Mouse (Mus musculus): ENCODE measurements around the gene Tubb4b. TPM values are rescaled to one million over a fixed set of nuclear protein-coding genes. Genes with fewer than 3 reads are reported as not detected.

The Tubb4b gene
- total and polyA plus RNA-seq, 3 experiments: 183 to 1,037 (median 979) TPM

GRCm38 (mm10) chr2:25225811-25226379, 1.4 kb upstream of the Tubb4b start:
- peak overlapping the region; percentile 58 to 93 for H3K4me3 ChIP-seq (ENCODE audit: control insufficient read depth in 1 of 2, insufficient read depth in 1 of 2, low read depth in 2 of 2, low read length in 2 of 2)
- TF ChIP-seq ZKSCAN1 (IDR thresholded peaks at IDR 0.05; ENCODE audit: low read depth, low read length): no peak
- TF ChIP-seq MAX (IDR thresholded peaks at IDR 0.05; ENCODE audit: low read length): no peak
- TF ChIP-seq ZNF384 (IDR thresholded peaks at IDR 0.05; ENCODE audit: low read depth, low read length): no peak
- no peak for TF ChIP-seq JUND (IDR thresholded peaks at IDR 0.05; ENCODE audit: low read depth, low read length)
- no peak for TF ChIP-seq CTCF (IDR thresholded peaks at IDR 0.05 in 2 of 3, conservative IDR thresholded peaks at IDR 0.05 in 1 of 3; ENCODE audit: control insufficient read depth in 1 of 3, insufficient read depth in 1 of 3, low read depth in 2 of 3, low read length in 3 of 3, poor library complexity in 1 of 3, severe bottlenecking in 1 of 3)
- no peak for TF ChIP-seq TCF12 (IDR thresholded peaks at IDR 0.05; ENCODE audit: low read depth, low read length)
- TF ChIP-seq GABPA (IDR thresholded peaks at IDR 0.05; ENCODE audit: low read depth, low read length): no peak
- no peak for TF ChIP-seq USF2 (IDR thresholded peaks at IDR 0.05; ENCODE audit: borderline replicate concordance in 1 of 2, insufficient read depth in 1 of 2, low read depth in 1 of 2, low read length in 2 of 2)
- TF ChIP-seq USF1 (IDR thresholded peaks at IDR 0.05; ENCODE audit: low read depth, low read length): no peak
- no peak for TF ChIP-seq ETS1 (IDR thresholded peaks at IDR 0.05; ENCODE audit: low read depth, low read length)
- TF ChIP-seq POLR2A (IDR thresholded peaks at IDR 0.05; ENCODE audit: control insufficient read depth in 1 of 2, insufficient read depth in 1 of 2, low read depth in 1 of 2, low read length in 2 of 2, poor library complexity in 1 of 2): no peak
- no peak for TF ChIP-seq MYC (IDR thresholded peaks at IDR 0.05; ENCODE audit: low read depth, low read length)
- no peak for TF ChIP-seq GATA1 (IDR thresholded peaks at IDR 0.05; ENCODE audit: low read depth, low read length)
- no peak for TF ChIP-seq ELF1 (IDR thresholded peaks at IDR 0.05; ENCODE audit: low read depth, low read length)
- TF ChIP-seq TAL1 (IDR thresholded peaks at IDR 0.05; ENCODE audit: low read length): no peak
- no peak for TF ChIP-seq MEF2A (IDR thresholded peaks at IDR 0.05; ENCODE audit: extremely low read depth, insufficient replicate concordance, low read depth, low read length, poor library complexity, severe bottlenecking)
- TF ChIP-seq MXI1 (IDR thresholded peaks at IDR 0.05; ENCODE audit: low read depth, low read length): no peak
- H3K27ac ChIP-seq (ENCODE audit: control insufficient read depth, low read depth, low read length): peak overlapping the region; percentile 100
- H3K4me1 ChIP-seq (ENCODE audit: control insufficient read depth in 1 of 2, insufficient read depth in 2 of 2, low read length in 2 of 2): peaks cover 6 to 18% of the 10 kb centered on the region in 2 experiments; a peak in 3 of 4 replicates
- peak overlapping the region; percentile 99 for H3K9ac ChIP-seq (ENCODE audit: control insufficient read depth, low read depth, low read length, poor library complexity, severe bottlenecking)
- no peaks in the 10 kb centered on the region for H3K9me3 ChIP-seq (replicated peaks; ENCODE audit: insufficient read depth, low read length)
- DNase-seq (ENCODE audit: low read depth, low spot score): no peak
- H3K36me3 ChIP-seq (ENCODE audit: control insufficient read depth in 1 of 2, insufficient read depth in 2 of 2, low read length in 2 of 2): peaks cover 6 to 8% of the 10 kb centered on the region in 2 experiments
- no peaks in the 10 kb centered on the region for H3K27me3 ChIP-seq (ENCODE audit: control insufficient read depth in 1 of 2, insufficient read depth in 2 of 2, low read length in 2 of 2)
- peaks cover 17% of the 10 kb centered on the region for H3K79me2 ChIP-seq (ENCODE audit: control insufficient read depth, insufficient read depth, low read length, poor library complexity)

DNA sequence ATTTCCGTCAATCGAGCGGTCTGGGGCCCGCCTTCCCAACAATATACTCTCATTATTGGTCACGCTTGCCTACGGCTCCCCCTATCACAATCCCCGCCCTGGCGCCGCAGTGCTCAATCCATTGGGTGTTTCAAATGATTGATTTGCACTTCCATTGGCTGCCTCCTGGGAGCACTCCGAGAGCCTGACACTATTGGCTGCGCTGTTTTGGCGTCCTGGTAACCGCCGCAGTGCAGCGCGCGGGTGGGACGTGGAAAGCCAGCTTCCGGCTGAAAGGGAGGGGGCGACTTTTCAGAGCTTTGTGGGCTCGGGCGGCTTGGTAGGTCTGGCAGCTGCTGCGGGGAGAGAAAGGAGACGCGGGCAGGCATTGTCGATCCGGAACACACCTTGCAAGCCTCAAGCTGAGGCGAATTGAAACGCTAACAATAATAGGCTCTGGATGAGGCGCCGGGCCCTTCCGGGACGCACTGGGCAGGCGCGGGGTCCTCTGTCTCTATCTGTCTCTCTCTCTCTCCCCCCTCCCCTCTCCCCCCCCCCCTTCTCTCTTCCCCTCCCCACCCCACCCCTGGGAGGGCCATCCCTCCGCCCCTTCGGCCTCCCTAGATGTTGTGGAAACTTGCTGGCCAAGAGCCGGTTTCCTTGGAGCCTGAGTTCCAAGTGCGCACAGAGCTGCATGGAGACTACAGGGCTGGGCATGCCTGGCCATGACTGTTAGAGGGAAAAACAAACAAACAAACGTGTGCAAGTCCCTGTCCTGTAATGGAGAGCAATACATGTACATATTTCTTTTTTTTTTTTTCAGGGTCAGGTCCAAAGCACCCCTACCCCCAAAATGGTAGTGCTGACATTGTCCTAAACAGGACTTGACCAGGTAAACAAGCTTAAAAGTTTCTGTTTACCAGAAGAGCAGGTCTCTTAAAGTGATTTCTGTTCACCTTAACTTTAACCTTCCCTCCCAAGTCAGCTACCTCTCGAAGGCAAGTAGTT, 557 bp upstream of the Tubb4b start:
- peak overlapping the region; percentile 65 to 93 for H3K4me3 ChIP-seq (ENCODE audit: control insufficient read depth in 1 of 2, insufficient read depth in 1 of 2, low read depth in 2 of 2, low read length in 2 of 2)
- DNase-seq (ENCODE audit: low read depth, low spot score): peak; percentile 99
- H3K9ac ChIP-seq (ENCODE audit: control insufficient read depth, low read depth, low read length, poor library complexity, severe bottlenecking): peak overlapping the region; percentile 99
- H3K9me3 ChIP-seq (replicated peaks; ENCODE audit: insufficient read depth, low read length): no peaks in the 10 kb centered on the region
- peaks cover 6 to 8% of the 10 kb centered on the region in 2 experiments for H3K36me3 ChIP-seq (ENCODE audit: control insufficient read depth in 1 of 2, insufficient read depth in 2 of 2, low read length in 2 of 2)
- peaks cover 17% of the 10 kb centered on the region for H3K79me2 ChIP-seq (ENCODE audit: control insufficient read depth, insufficient read depth, low read length, poor library complexity)
- H3K27ac ChIP-seq (ENCODE audit: control insufficient read depth, low read depth, low read length): peak overlapping the region; percentile 100
- H3K4me1 ChIP-seq (ENCODE audit: control insufficient read depth in 1 of 2, insufficient read depth in 2 of 2, low read length in 2 of 2): peaks cover 6 to 18% of the 10 kb centered on the region in 2 experiments; a peak in 3 of 4 replicates
- H3K27me3 ChIP-seq (ENCODE audit: control insufficient read depth in 1 of 2, insufficient read depth in 2 of 2, low read length in 2 of 2): no peaks in the 10 kb centered on the region
- TF ChIP-seq MYB (IDR thresholded peaks at IDR 0.05; ENCODE audit: low read depth, low read length) (no peak), POLR2AphosphoS5 (IDR thresholded peaks at IDR 0.05; ENCODE audit: borderline replicate concordance, low read depth, low read length) (no peak), TBP (IDR thresholded peaks at IDR 0.05; ENCODE audit: low read depth, low read length) (no peak), CHD1 (IDR thresholded peaks at IDR 0.05; ENCODE audit: low read depth, low read length) (peak; percentile 77; the same call in 1 of the 2 replicates), MAFK (IDR thresholded peaks at IDR 0.05; ENCODE audit: borderline replicate concordance, low read depth, low read length) (no peak), USF2 (IDR thresholded peaks at IDR 0.05; ENCODE audit: borderline replicate concordance in 1 of 2, insufficient read depth in 1 of 2, low read depth in 1 of 2, low read length in 2 of 2) (no peak), POLR2A (IDR thresholded peaks at IDR 0.05; ENCODE audit: control insufficient read depth in 1 of 2, insufficient read depth in 1 of 2, low read depth in 1 of 2, low read length in 2 of 2, poor library complexity in 1 of 2) (no peak; a peak in 1 of 4 replicates), CTCF (IDR thresholded peaks at IDR 0.05 in 2 of 3, conservative IDR thresholded peaks at IDR 0.05 in 1 of 3; ENCODE audit: control insufficient read depth in 1 of 3, insufficient read depth in 1 of 3, low read depth in 2 of 3, low read length in 3 of 3, poor library complexity in 1 of 3, severe bottlenecking in 1 of 3) (no peak), MAX (IDR thresholded peaks at IDR 0.05; ENCODE audit: low read length) (peak; percentile 30; the same call in 1 of the 2 replicates), ETS1 (IDR thresholded peaks at IDR 0.05; ENCODE audit: low read depth, low read length) (peak; percentile 8; the same call in 1 of the 2 replicates), GABPA (IDR thresholded peaks at IDR 0.05; ENCODE audit: low read depth, low read length) (no peak), EP300 (IDR thresholded peaks at IDR 0.05; ENCODE audit: low read depth in 1 of 2, low read length in 2 of 2) (no peak), CHD2 (IDR thresholded peaks at IDR 0.05; ENCODE audit: low read length) (peak; percentile 80), SIN3A (IDR thresholded peaks at IDR 0.05; ENCODE audit: low read length) (peak; percentile 59; the same call in 1 of the 2 replicates), MAZ (IDR thresholded peaks at IDR 0.05; ENCODE audit: low read depth, low read length) (peak; percentile 84; the same call in 1 of the 2 replicates), MXI1 (IDR thresholded peaks at IDR 0.05; ENCODE audit: low read depth, low read length) (peak; percentile 74)
